Mouse (Mus musculus) liver, embryonic 14.5 days (tissue): ENCODE data around the gene Pepd. TPM values are rescaled to one million over a fixed set of nuclear protein-coding genes. Genes with fewer than 3 reads are reported as not detected.

Source experiments
- ATAC-seq: fragments of 200-750 bp; cut with Nextera tagmentation; 2 replicates; pipeline ENCODE4 v1.8.0; 2017; ENCODE audit warnings: moderate number of reproducible peaks, mild to moderate bottlenecking, moderate library complexity; ENCODE audit not compliant: insufficient read depth
- DNase-seq, 3 experiments: peaks; one replicate each; pipeline ENCODE4 v3.0.0-alpha.2; 2012 to 2013; ENCODE audit warnings: low read depth in 3 of 3, low spot score in 3 of 3
- H3K27ac ChIP-seq: fragments of 300-500 bp; sonication (generic); 2 replicates; pipeline ENCODE4 v1.5.1; 2014; ENCODE audit warnings: moderate library complexity, mild to moderate bottlenecking, control low read depth, inconsistent platforms
- H3K27me3 ChIP-seq: fragments of 300-500 bp; sonication (generic); 2 replicates; pipeline ENCODE4 v1.6.1; 2014; ENCODE audit warnings: mild to moderate bottlenecking, low read length, moderate library complexity; ENCODE audit not compliant: control insufficient read depth, insufficient read depth
- H3K36me3 ChIP-seq: fragments of 300-500 bp; sonication (generic); replicated peaks from 2 replicates; pipeline ENCODE4 v1.6.1; 2014; ENCODE audit warnings: low read depth; ENCODE audit not compliant: control insufficient read depth, insufficient read depth
- H3K4me1 ChIP-seq, 2 experiments: fragments of 200-500 bp in 1 of 2; fragments of 300-500 bp in 1 of 2; sonication (generic) in 1 of 2; replicated peaks; 2 replicates each; pipeline ENCODE4 v1.6.1; 2012 to 2014; ENCODE audit warnings: antibody characterized with exemption in 1 of 2, inconsistent platforms in 1 of 2, low read length in 1 of 2; ENCODE audit not compliant: control insufficient read depth in 2 of 2, insufficient read depth in 2 of 2
- H3K4me2 ChIP-seq: fragments of 300-500 bp; sonication (generic); 2 replicates; pipeline ENCODE4 v1.6.1; 2014; ENCODE audit warnings: low read depth, mild to moderate bottlenecking, control low read depth, moderate library complexity
- H3K4me3 ChIP-seq, 2 experiments: fragments of 200-500 bp in 1 of 2; fragments of 300-500 bp in 1 of 2; sonication (generic) in 1 of 2; 2 replicates each; pipeline ENCODE4 v1.5.1; 2012 to 2014; ENCODE audit warnings: low read depth in 2 of 2, low read length in 2 of 2, mild to moderate bottlenecking in 2 of 2, control low read depth in 1 of 2, inconsistent platforms in 1 of 2, moderate library complexity in 1 of 2; ENCODE audit not compliant: insufficient read depth in 1 of 2
- H3K9ac ChIP-seq: fragments of 300-500 bp; sonication (generic); replicated peaks from 2 replicates; pipeline ENCODE4 v1.6.1; 2014; ENCODE audit warnings: mild to moderate bottlenecking, control low read depth, moderate library complexity
- H3K9me3 ChIP-seq: fragments of 300-500 bp; sonication (generic); 2 replicates; pipeline ENCODE4 v1.6.1; 2016; ENCODE audit warnings: low read length, mixed read lengths; ENCODE audit not compliant: control insufficient read depth
- CTCF ChIP-seq: IDR thresholded peaks from 2 replicates; pipeline ENCODE4 v1.5.1; 2016; ENCODE audit warnings: antibody characterized with exemption, low read depth, control low read depth
- EP300 ChIP-seq: IDR thresholded peaks from 2 replicates; pipeline ENCODE4 v1.6.1; 2016; ENCODE audit warnings: antibody characterized with exemption, low read depth
- WGBS: fragments of 180-500 bp; shearing (Covaris S2); extraction: QIAGEN DNeasy Blood & Tissue Kit; methylation state at CpG from one replicate; pipeline ENCODE4 v1.1.7; 2014; ENCODE audit not compliant: insufficient replicate concordance; 5-methylcytosine and 5-hydroxymethylcytosine counted together
- polyA plus RNA-seq, 2 experiments: library from polyadenylated mRNA; depleted of rRNA in 1 of 2; stranded (reverse) in 1 of 2; unstranded in 1 of 2; fragments of >200 nt; fragmentation: Nextera tagmentation in 1 of 2; extraction: Ambion mirVana in 1 of 2; gene quantifications; 2 replicates each; pipeline versions ENCODE4 v1.2.1 to v1.2.3; 2012 to 2014

Gene Pepd
- polyA plus RNA-seq (2012; rRNA removed): 31.7 and 43.0 TPM in 2 replicates
- polyA plus RNA-seq (2014; fragmentation: Nextera tagmentation; extraction: Ambion mirVana): 50.3 and 63.2 TPM in 2 replicates

DNA sequence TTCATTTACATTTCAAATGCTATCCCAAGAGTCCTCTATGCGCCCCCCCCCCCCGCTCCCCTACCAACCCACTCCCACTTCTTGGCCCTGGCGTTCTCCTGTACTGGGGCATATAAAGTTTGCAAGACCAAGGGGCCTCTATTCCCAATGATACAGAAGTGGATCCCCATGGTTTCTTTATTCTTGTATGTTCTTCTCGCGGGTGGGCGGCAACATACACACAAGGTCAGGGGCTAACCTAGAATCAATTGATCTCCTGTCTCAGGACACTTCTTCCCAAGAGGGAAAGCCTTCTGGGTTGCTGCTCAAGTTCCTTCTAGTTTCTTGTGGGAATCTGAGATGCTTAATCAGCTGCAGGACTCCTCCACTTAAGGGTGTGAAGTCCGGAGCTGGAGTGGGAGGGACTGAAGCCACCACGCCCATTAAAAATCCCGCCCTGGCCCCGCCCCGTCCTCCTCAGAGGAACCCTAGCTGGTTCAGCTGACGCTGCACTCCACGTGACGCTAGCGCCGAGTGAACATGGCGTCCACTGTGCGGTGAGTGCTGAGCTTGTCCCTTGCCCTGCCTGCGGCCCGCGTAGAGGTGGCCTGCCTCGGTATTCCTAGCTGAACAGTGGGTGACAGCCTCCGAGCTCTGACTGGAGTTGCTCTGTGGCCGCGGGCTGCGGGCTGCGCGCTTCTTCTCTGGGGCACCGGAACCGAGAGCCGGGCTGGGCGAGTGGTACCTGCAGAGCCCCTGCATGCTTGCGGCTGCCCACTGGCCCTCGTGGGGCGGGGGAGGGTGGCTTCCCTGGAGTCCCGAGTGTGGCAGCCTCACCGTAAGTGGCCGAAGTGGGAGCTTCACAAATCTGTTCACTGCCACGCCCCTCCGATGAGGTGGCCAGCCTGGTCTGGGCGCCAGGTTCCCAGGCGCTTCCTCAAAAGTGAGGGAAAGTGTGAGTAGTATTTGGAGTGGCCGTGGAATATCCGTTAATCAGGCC lies at the start of gene Pepd:
Gene Pepd, plus strand, starts transcription at position 461 of the 979 bp plus-strand sequence.
- TF ChIP-seq EP300: no peak
- TF ChIP-seq CTCF: 0 out of 2 replicates have a peak, but pooled peaks have one; percentile 15
- Histone ChIP-seq H3K4me1 (peaks cover 5 to 9% of the 10 kb centered on the region in 2 experiments), H3K27ac (no peak within 1 kb of the TSS), H3K9ac (peak within 1 kb of the TSS; percentile 64), H3K27me3 (no peaks in the 10 kb centered on the region), H3K9me3 (no peaks in the 10 kb centered on the region), H3K4me2 (peak within 1 kb of the TSS; percentile 88), H3K4me3 (peak within 1 kb of the TSS; percentile 80 to 86), H3K36me3 (no peaks in the 10 kb centered on the region)
- peak; percentile 72 to 85 (median 73) for DNase-seq
- ATAC-seq: peak; percentile 94
- WGBS: 6% methylated on average over 43 of the region's 44 CpGs

DNA sequence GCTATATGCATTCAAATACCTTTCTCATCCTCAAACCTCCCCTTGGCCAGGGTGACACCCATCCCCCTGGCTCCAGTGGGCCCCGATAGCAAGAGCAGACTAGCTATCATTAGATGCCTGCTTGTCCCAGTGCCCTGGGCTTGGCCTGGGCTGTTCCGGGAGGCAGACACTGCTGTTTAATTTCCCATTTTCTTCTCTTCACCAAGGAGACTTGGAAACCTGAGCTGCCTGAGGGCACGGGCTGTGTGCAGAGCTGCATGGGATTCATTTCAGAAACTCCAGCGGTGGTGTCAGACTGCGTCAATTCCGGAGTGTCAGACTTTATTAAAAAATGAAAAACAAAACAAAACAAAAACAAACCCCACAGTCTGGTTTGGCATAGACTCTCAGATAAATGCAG lies 44.9 kb upstream of the Pepd start:
- TF ChIP-seq EP300 (no peak), CTCF (no peak)
- H3K9me3 ChIP-seq: no peaks in the 10 kb centered on the region
- WGBS: 68% methylated on average over 6 of the region's 6 CpGs
- H3K4me2 ChIP-seq: no peak overlapping the region
- H3K36me3 ChIP-seq: no peaks in the 10 kb centered on the region
- no peak overlapping the region for H3K27ac ChIP-seq
- no peak overlapping the region for H3K9ac ChIP-seq
- DNase-seq (no peak), ATAC-seq (no peak)
- no peaks in the 10 kb centered on the region for H3K27me3 ChIP-seq
- H3K4me3 ChIP-seq: no peak overlapping the region
- H3K4me1 ChIP-seq: no peaks in the 10 kb centered on the region

DNA sequence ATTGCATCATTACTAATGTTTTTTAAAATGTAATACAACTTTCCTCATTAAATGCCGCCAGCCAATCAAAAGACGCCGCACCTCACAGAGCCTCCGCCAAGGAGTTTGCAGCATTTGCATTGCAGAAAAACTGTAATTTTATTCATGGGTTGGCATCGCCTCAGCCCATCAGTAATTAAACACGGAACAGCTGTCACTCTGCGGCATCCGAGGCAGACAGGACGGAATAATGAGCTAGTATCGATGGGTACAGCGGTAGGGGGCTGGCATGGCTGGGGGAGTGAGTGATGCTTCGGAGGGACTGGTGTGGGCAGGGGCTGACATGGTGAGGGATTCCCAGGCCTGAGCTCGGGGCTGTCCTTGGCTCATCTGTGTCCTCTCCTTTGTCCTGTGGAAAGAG lies 42.5 kb upstream of the Pepd start:
- Histone ChIP-seq H3K9ac (no peak overlapping the region), H3K4me3 (no peak overlapping the region), H3K27ac (no peak overlapping the region), H3K4me1 (no peaks in the 10 kb centered on the region), H3K9me3 (no peaks in the 10 kb centered on the region), H3K4me2 (no peak overlapping the region), H3K27me3 (no peaks in the 10 kb centered on the region), H3K36me3 (no peaks in the 10 kb centered on the region)
- DNase-seq (no peak), ATAC-seq (no peak)
- 66% methylated on average over 13 of the region's 13 CpGs for WGBS
- no peak for TF ChIP-seq CTCF
- TF ChIP-seq EP300: no peak

DNA sequence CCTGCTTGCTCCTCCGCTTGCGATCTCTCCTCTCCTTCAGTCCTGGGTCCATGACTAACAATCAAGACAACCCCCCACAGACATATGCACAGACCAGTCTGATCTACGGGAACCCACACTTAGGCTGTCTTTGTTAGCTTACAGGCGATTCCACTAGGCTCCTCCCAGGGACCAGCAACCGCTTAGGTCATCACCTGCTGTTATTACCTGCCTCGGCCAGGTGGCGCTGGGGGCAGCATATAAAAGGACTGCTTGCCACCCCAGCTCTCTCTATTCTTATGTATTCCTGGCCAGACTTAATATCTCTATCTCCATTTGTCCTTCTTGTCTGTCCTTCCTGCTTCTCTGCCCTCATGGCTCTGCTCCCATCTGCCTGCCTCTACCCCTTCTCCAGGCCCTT lies 35.4 kb upstream of the Pepd start:
- Histone ChIP-seq H3K27ac (no peak overlapping the region), H3K27me3 (no peaks in the 10 kb centered on the region), H3K4me2 (no peak overlapping the region), H3K9ac (no peak overlapping the region), H3K9me3 (no peaks in the 10 kb centered on the region), H3K4me3 (no peak overlapping the region), H3K36me3 (no peaks in the 10 kb centered on the region), H3K4me1 (no peaks in the 10 kb centered on the region)
- WGBS: 53% methylated on average over 7 of the region's 7 CpGs
- ATAC-seq (no peak), DNase-seq (no peak)
- TF ChIP-seq CTCF: peak; percentile 37
- TF ChIP-seq EP300: no peak

DNA sequence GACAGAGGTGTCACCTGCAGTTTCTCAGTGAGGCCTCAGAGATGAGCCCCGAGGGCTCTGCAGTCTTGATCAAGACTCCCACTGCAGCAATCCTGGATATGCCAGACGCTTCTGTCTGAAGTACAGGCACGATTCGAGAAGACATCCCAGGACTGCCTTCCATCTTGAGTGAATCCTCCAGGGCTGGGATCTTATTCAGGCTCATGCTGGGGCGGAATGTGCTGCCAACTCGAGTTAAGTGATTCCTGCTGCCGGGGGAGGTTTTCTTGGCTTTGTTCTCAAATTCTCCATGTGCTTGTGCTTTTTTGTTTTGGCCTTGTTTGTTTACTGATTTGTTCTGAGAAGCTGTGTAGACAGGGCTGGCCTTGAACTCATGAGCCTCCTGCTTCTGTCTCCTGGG lies 34.4 kb upstream of the Pepd start:
- Histone ChIP-seq H3K4me1 (no peaks in the 10 kb centered on the region), H3K4me3 (no peak overlapping the region), H3K27me3 (no peaks in the 10 kb centered on the region), H3K27ac (no peak overlapping the region), H3K9ac (no peak overlapping the region), H3K36me3 (no peaks in the 10 kb centered on the region), H3K4me2 (no peak overlapping the region), H3K9me3 (no peaks in the 10 kb centered on the region)
- DNase-seq: no peak
- 55% methylated on average over 7 of the region's 7 CpGs for WGBS
- TF ChIP-seq CTCF (no peak), EP300 (no peak)
- no peak for ATAC-seq
